Mouse (Mus musculus): Measurements from ENCODE around the gene Aph1b. TPM values are rescaled to one million over a fixed set of nuclear protein-coding genes. Genes with fewer than 3 reads are reported as not detected.
A peak's percentile ranks its signal among the peaks of the same experiment; 100 is the strongest.
"Not testable (repeated sequence)": the region's sequence is repeated elsewhere in the genome, so short reads cannot be mapped to it uniquely, and the experiment has no call there.

The Aph1b gene
- 1 to 10 TPM; 3.9 to 5.3 TPM for total RNA-seq (2021)
- long read RNA-seq, experiment 1, full-length matches to known transcripts = 1 of 3 reads
- long read RNA-seq, experiment 1, partial matches to known transcripts = 1 of 3 reads
- long read RNA-seq, experiment 1, other reads (novel, unspliced or antisense) = 1 of 3 reads
- long read RNA-seq, experiment 2, full-length matches to known transcripts = 3 of 5 reads
- long read RNA-seq, experiment 2, partial matches to known transcripts = 0 of 5 reads
- long read RNA-seq, experiment 2, other reads (novel, unspliced or antisense) = 2 of 5 reads

GRCm38 (mm10) chr9:66795464-66796324, at the start of gene Aph1b:
Aph1b (minus strand) TSS chr9:66795490.
- peak; percentile 84 to 95 for DNase-seq (ENCODE audit: low spot score in 2 of 2)

GRCm38 (mm10) chr9:66835097-66835480, 39.8 kb upstream of the Aph1b start:
- DNase-seq (ENCODE audit: low spot score in 2 of 2) = peak in 1 of 2 experiments; percentile 39

GRCm38 (mm10) chr9:66834318-66835096, 39.2 kb upstream of the Aph1b start, which contains the start of gene Aph1c:
Aph1c (minus strand) TSS chr9:66834726.
- DNase-seq (ENCODE audit: low spot score in 2 of 2) = peak; percentile 93 to 97

- DNase-seq (ENCODE audit: low spot score in 2 of 2) = peak in 1 of 2 experiments; percentile 10
These were observed 38.6 kb upstream of the Aph1b start for GRCm38 (mm10) chr9:66833851-66834250.

GRCm38 (mm10) chr9:66832366-66832908, 37.1 kb upstream of the Aph1b start:
- no peak for DNase-seq (ENCODE audit: low spot score in 2 of 2)

- DNase-seq (ENCODE audit: low spot score in 2 of 2) = no peak
These were observed 30.7 kb upstream of the Aph1b start for GRCm38 (mm10) chr9:66825990-66826389.

- not testable (repeated sequence) for DNase-seq (ENCODE audit: low spot score in 2 of 2)
These were observed 27.0 kb upstream of the Aph1b start for GRCm38 (mm10) chr9:66822255-66822654.

GRCm38 (mm10) chr9:66820996-66821395, 25.7 kb upstream of the Aph1b start:
- no peak for DNase-seq (ENCODE audit: low spot score in 2 of 2)

- no peak for DNase-seq (ENCODE audit: low spot score in 2 of 2)
These were observed 18.1 kb upstream of the Aph1b start for GRCm38 (mm10) chr9:66813392-66813791.

GRCm38 (mm10) chr9:66805951-66806350, 10.7 kb upstream of the Aph1b start:
- DNase-seq (ENCODE audit: low spot score in 2 of 2) = not testable (repeated sequence)

GRCm38 (mm10) chr9:66801947-66802346, 6.7 kb upstream of the Aph1b start:
- no peak for DNase-seq (ENCODE audit: low spot score in 2 of 2)

GRCm38 (mm10) chr9:66796739-66797138, 1.4 kb upstream of the Aph1b start, which contains the start of gene Gm10647:
Gm10647 (plus strand) TSS chr9:66797039.
- DNase-seq (ENCODE audit: low spot score in 2 of 2) = no peak

GRCm38 (mm10) chr9:66794629-66795463, 444 bp downstream of the Aph1b start:
- no peak for DNase-seq (ENCODE audit: low spot score in 2 of 2)

GRCm38 (mm10) chr9:66787821-66788220, 7.5 kb downstream of the Aph1b start:
- DNase-seq (ENCODE audit: low spot score in 2 of 2) = no peak

GRCm38 (mm10) chr9:66784552-66784951, 10.7 kb downstream of the Aph1b start:
- not testable (repeated sequence) for DNase-seq (ENCODE audit: low spot score in 2 of 2)

GRCm38 (mm10) chr9:66770701-66771100, 24.6 kb downstream of the Aph1b start:
- DNase-seq (ENCODE audit: low spot score in 2 of 2) = no peak

- DNase-seq (ENCODE audit: low spot score in 2 of 2) = no peak
These were observed 26.0 kb downstream of the Aph1b start for GRCm38 (mm10) chr9:66769275-66769674.

- no peak for DNase-seq (ENCODE audit: low spot score in 2 of 2)
These were observed 26.6 kb downstream of the Aph1b start for GRCm38 (mm10) chr9:66768721-66769120.

GRCm38 (mm10) chr9:66760991-66761390, 34.3 kb downstream of the Aph1b start:
- no peak for DNase-seq (ENCODE audit: low spot score in 2 of 2)

GRCm38 (mm10) chr9:66752849-66753248, 42.4 kb downstream of the Aph1b start:
- no peak for DNase-seq (ENCODE audit: low spot score in 2 of 2)
